Mouse (Mus musculus) lung, postnatal 25 days (tissue): Measurements from ENCODE around the gene Fndc3b.

Experiments
- DNase-seq: peaks from one replicate; pipeline ENCODE4 v3.0.0; 2022; ENCODE audit warnings: low spot score

Fndc3b gene

GRCm38 (mm10) chr3:27555401-27555940 lies 155.6 kb downstream of the Fndc3b start:
- no peak for DNase-seq

DNA sequence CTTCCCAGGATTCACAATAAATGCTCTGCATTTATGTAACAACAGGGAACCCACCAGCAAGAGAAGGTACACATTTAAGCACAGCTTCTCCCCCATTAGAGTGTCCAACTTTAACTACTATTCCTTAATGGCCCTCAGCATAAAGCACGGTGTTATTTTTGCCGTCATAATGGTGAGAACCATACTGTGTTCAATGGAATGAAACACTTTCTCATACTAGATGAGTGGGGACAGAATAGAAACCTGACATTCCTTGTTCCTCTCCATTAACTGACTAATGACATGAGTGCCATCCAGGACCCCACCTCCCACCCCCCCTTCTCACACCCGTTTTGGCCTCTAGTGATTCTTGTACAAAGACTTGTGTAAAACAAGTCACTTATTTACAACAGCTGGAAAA lies 156.8 kb downstream of the Fndc3b start:
- DNase-seq, result no peak

GRCm38 (mm10) chr3:27553781-27554180 lies 157.3 kb downstream of the Fndc3b start:
- DNase-seq, result no peak

GRCm38 (mm10) chr3:27551005-27551404 lies 160.1 kb downstream of the Fndc3b start:
- DNase-seq, result no peak

- DNase-seq, result no peak
Observed at GRCm38 (mm10) chr3:27550409-27550808, 160.7 kb downstream of the Fndc3b start.

GRCm38 (mm10) chr3:27545651-27546050 lies 165.5 kb downstream of the Fndc3b start:
- no peak for DNase-seq

DNA sequence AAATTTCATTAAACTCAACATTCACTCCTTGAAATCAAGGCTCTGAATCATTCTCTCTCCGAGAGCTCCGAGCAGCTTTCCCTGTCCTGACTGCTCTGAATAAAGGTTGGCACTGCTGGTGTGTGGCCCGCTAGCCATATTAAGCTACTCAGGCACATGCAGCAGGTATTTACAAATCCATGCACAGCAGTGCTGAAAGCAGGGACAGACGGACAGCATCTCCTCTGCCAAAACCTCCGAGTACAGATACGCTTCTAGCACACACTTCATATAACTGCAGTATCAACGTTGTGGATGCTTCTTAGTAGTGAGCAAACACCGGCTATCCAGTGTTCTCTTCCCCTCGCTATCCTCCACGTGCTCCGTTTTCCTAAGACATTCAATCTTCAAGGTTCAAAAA lies 167.0 kb downstream of the Fndc3b start:
- DNase-seq, result no peak

DNA sequence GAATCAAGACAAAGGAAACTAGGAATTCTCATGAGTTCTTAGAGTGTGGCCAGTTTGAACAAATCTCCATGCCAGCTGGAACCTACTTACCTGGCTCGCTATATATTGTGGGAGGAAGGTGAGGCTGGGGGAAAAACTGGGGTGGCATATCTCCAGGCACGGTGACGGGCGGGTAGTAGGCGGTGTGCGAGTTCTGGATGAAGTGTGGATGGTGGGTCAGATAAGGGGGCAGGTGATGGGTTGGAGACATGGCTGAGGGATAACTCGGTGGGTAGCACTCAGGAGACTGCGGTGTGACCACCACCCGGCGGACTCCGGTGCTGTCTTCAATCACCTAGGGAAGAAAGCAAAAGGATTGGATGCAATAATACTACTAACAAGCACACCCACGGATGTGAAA lies 169.3 kb downstream of the Fndc3b start:
- DNase-seq, result no peak

GRCm38 (mm10) chr3:27541181-27541580 lies 169.9 kb downstream of the Fndc3b start:
- DNase-seq, result no peak

DNA sequence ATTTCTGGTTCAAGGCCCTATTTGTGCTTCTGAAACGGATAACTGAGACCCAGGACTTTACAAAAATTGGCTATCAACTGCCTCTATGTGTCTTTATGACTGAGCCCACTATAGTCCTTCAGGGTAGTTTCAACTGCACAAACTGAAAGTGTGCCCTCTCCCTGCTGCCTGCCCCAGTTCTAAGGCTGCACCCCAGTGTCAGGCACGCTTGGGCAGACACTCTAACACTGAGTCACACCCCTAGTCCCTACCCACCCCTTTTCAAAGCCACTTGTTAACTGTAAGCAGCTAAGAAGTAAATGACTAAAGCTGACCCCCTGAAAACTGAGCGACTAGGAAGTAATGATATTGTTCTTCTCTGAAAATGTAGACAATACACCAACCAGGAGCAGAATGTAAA lies 176.9 kb downstream of the Fndc3b start:
- DNase-seq, result no peak

- no peak for DNase-seq
Observed at GRCm38 (mm10) chr3:27533721-27534120, 177.4 kb downstream of the Fndc3b start.

DNA sequence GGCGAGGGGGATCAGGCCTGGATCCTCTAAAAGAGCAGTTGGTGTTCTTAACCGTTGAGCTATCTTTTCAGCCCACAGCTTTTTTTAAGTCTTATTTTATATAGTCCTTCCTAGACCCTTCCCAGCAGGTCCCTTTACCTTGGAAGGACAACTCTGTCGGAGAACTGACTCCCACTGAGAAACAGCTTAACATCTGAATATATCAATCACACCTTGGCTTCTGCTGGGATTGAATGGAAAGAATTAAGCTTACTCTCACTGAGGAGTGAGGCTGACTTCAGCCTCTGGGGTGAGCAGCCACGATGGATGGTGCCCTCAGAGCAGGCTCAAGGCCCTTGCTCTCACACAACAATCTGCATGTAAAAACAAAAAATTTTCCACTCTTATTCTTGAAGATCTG lies 179.1 kb downstream of the Fndc3b start:
- DNase-seq, result no peak

DNA sequence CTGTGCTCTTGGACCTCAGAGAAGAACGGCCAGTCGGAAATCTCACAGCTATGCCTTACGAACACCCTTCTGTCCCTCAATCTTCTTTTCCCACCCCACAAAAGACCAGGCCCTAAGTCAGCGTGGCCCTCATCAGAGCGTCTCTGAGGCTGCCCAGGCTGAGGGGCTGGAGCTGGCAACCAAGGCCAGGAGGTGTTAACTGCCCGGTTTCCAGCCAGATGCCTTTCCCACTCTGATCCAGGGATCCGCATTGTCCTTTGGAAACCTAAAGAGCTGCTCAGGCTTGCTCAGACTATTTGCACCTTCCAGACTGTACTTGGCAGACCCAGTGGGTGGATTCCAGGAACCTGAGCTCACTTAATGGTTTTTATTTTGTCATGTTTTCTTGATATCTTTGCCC lies 180.7 kb downstream of the Fndc3b start:
- no peak for DNase-seq

- DNase-seq, result no peak
Observed at GRCm38 (mm10) chr3:27529221-27530051, 181.7 kb downstream of the Fndc3b start.

DNA sequence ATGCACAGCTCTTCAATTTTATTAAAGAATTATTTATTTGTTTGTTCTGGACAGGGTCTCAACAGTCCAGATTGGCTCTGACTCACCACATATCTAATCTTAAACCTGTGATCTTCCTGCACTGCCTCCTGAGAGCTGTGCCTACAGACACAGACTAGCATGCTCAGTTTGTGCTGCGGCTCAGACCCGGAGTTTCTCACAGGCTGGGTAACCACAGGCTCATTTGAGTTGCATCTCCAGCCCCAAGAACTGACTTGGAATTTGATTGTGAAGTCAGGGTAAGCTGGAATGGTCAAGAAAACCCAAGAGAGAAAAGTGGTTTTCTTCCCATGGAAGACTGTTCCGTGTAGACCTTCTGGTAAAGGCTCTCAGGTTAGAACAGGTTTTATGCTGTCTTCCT lies 184.1 kb downstream of the Fndc3b start:
- DNase-seq, result no peak

GRCm38 (mm10) chr3:27523176-27523936 lies 187.8 kb downstream of the Fndc3b start:
- no peak for DNase-seq

- DNase-seq, result peak; percentile 10
Observed at GRCm38 (mm10) chr3:27520391-27520790, 190.7 kb downstream of the Fndc3b start.

DNA sequence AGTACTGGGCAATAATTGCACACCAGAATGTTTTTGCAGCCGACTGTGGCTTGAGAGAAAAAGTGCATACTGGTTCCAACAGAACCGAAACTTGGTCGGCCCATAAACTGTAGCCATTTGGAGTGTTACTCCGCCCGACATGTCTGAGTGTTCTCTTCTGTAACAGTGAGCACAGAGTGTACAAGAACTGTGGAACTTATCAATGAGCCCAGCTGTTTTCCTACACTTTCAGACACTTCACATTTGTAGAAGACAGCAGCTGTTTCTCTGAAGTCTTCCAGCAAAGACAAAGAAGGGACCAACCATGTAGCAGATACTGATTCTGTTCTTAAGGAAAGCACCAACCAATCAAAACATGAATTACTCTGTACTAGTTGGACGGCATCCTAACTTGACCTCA lies 191.6 kb downstream of the Fndc3b start:
- DNase-seq, result peak; percentile 57

GRCm38 (mm10) chr3:27518935-27519334 lies 192.2 kb downstream of the Fndc3b start:
- DNase-seq, result peak; percentile 81

DNA sequence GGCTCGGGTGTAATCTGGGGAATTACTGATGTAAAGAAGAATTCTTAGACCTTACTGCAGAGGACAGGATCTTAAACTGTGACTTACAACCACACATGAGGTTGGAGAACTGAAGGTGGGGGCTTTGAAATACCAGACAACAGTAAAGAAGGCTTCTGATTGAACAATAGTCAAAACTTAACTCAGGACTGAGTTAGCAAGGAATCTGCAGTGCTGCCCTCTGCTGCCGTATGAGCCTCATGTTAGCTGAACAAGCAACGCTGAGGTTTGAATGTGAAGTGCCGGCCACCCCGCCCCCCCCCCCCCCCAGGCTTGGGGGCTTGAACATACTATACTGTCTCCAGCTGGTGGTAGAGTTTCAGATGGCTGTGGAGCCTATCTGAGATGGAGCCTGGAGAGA lies 194.6 kb downstream of the Fndc3b start:
- DNase-seq, result no peak

- no peak for DNase-seq
Observed at GRCm38 (mm10) chr3:27511765-27512164, 199.3 kb downstream of the Fndc3b start.

DNA sequence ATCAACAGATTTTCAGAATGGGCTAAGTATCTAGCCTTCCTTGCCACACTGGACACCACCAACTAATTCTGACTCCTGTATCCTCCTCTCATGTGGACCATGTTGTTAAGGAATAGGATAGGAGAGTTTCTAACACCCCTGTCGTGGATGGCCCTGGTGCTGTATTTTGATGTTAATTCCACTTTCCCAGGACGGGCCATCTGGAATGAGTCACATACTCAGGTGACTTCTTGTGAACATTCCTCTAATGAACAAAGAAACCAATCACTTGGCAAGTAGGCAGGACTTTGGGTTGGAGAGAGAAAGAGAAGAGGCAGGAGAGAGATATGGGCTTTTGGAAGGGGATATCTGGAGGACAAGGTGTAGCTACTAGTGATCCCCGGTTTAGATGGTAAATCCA lies 204.2 kb downstream of the Fndc3b start:
- DNase-seq, result no peak

DNA sequence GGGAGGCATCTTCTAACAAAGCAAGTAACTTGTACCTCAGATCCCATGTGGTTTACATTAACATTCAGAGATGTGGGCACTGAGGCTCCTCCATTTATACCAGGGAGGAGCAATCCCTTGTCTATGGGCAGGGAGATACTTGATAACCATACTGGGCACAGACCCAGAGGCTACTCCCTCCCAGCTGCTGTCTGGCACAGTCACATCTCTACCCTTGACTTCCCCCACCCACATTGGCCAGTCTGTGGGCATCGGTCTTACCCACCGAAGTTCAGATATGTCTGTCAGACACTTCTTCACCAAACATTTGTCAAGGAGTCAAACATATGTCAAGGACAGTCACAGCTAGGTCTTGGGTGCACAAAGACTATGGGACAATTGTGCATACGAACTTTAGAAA lies 205.5 kb downstream of the Fndc3b start:
- no peak for DNase-seq
